Mouse (Mus musculus): Measurements from ENCODE around the gene Hspb11.

Gene Hspb11

DNA sequence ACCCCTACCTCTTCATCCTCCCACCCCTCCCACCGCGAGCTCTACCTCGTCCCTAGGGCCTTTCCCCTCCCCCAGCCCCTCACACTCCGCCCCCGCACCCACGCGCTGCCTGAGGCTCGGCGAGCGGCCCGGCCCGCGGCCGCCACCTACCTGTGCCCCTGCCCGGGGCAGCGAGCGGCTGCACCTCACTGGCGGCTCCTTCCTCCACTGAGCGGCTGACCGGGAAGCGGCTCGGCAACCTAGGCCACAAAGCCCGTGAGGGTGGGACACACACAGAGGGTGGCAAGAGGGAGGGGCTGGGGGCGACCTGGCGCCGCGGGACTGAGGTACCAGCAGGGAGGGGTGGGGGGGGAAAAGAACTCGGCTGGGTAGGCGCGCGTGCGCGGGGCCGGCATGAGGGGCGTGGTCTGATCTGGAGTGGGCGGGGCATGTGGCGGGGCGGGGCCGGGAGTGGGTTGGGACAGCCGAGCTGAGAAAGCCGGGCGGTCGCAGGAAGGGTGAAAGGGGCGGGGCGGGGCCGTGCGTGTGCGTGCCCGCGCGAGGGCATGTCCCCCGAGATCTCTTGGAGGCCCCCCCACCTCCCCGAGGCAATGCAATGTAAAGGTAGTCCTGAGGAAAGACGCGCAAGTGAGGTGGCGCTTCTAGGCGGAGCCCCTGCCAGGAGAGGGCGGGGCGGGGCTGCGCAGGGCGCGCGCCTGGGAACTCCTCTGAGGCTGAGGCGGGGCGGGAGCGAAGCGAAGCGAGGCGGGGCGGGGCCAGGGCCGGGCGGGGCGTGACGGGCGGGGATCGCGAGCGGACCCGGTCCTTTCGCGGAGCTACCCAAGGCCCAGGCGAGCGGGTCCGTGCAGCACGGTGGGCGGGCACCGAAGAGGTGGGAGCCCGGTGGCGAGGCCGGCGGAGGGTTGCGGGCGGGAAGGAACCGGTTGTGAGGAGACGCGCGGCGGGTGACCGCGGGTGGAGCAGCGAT is at the start of gene Hspb11, which contains the start of gene Lrrc42:
Gene Hspb11, plus strand, starts transcription at position 469 of the 967 bp plus-strand sequence.
Gene Lrrc42, minus strand, starts transcription at position 408 of the 967 bp plus-strand sequence.
- peak; percentile 99 for DNase-seq

DNA sequence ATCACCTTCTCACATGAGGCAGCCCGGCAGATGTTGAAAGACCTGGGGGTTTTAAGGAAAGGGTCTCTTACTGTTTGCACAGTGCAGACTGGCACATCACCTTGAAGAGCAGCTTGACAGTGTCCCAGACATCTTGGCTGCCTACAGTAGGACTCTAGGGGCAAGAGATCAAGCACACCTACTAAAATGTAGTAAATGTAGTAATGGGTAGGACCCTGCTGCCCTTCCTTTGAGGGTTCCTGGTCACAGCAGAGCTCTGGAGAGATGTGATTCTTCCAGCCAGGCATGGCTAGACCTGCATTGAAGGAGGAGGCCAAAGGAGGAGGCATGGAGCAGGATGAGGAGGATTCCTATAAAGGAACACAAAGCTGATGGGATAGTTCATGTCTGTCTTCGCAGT is 46.4 kb upstream of the Hspb11 start:
- no peak for DNase-seq

DNA sequence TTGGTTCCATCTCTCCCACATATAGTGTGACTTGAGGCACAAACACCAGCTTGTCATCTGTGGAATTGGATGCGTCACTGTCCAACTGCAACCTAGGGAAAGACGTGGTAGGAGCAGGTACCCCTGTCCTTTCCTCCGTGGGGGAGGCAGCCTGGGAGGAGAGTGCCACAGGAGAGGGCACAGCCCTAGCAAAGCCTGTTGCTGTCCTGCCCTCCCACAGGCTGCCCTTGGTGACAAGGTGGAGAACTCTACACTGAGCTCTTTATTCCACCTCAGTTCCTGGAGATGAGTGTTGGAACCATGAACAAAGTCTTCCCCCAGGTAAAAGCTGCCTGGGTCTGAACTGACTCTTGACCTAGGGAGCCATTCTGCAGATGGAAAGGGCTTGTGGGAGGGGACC is 44.5 kb upstream of the Hspb11 start, which contains the start of gene Ldlrad1:
Gene Ldlrad1, plus strand, starts transcription at position 301 of the 400 bp plus-strand sequence.
- no peak for DNase-seq

DNA sequence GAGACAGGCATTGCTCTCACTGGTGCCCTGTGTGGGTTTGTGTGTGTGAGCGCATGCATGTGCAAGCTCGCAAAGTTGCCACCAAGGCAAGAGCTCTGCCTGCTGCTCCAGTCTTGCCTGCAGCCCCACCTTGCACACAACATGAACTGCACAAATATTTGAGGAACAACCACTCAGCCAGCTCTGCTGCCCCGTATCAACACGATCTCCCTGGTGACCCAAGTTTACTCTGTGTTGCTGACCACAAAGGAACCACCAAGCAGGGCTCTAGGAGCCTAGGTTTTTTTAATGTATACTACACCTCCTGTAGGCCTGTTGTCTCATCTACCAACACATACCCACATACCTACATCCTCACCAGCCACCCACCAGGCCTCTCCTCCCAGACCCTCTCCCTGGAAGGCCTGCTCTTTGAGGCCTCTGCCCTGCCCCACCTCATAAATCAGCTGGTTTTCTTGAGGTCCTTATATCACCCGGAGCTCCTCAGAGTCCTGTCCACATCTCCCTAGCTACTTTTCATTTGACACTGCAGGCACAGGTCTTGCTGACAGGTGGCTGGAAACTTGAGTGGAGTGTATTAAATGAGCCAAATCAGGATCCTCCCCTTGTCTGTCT is 42.8 kb upstream of the Hspb11 start:
- DNase-seq = no peak

DNA sequence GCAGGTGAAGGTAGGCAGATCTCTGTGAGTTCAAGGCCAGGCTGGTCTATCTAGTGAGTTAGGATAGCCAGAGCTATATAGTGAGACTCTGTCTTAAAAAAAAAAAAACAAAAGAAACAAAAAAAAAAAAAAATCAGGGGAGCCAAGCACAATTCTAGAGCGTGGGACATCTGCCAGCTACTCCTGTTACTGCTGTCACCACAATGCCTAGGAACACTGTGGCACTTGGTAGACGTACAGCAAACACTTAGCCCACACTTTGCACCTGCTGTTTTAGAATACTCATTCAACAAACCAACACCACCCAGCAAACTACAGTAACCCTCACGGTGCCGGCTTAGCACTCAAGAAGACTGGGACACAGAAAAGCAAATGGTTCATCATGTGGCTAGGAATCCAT is 41.9 kb upstream of the Hspb11 start:
- DNase-seq = no peak

DNA sequence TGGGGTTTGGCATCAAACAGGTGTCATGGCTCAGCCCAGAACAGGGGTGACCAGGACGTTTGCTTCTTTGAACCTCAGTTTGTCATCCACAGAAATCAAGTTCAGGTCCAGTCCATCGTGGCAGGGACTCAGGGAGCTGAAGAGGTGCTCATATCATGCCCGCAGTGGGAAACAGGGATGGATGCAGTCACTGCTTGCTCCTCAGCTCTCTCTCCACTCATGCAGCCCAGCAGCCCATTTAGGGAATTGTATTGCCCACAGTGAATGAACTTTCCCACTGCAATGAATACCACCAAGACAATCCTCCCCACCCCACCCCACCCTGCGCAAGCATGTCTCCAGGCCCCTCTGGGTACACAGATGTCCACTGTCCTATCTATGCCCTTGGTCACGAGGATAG is 41.5 kb upstream of the Hspb11 start:
- DNase-seq = no peak

DNA sequence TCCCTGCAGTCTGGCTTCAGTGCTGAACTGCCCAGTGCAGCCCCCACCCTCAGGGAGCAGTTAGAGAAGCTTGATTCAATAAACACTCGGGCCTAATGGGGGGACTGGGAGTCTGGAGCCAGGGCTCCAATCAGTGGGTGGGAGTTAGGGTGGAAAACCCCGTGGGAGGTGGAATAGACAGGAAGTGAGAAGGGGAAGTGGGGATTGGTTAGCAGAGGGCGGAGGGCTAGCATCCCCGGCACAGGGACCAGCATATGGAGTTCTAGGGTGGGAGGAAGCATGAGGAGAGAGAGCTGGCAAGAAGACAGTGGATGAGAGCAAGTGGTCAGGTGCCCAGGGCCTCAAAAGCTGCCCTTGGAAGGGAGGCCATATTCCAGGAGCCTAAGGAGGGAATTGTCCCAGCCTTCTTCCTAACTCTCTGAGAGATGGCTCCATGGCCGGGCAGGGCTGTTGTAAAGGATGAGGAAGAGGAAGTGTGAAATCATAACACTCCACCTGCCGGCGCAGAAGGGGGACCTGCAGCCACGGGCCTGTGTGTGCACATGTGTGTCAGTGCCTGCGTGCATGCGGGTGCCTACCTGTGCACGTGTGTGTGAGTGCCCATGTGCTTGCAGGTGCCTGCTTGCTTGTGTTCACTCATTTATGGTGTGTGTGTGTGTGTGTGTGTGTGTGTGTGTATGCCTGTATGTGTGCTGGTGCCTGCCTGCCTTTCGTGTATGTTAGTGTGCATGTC is 39.9 kb upstream of the Hspb11 start:
- no peak for DNase-seq

DNA sequence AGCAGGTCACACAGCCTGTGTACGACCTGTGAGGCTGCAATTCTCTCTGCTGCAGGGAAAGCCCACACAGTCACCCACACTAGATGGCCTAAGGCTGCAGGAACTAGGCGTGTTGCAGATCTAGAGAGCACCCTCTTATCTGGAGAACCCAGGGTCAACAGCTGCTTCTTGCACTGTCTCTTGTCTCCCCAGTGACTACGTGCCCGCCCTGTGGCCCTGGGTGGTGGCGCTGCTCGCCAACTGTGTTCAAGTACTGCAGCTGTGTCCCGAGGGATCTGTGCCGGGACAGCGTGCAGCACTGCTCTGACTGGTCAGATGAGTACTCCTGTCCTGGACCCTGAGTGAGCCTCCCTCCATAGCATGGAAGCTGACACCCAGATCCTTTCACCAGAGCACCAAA is 35.8 kb upstream of the Hspb11 start:
- DNase-seq = no peak

DNA sequence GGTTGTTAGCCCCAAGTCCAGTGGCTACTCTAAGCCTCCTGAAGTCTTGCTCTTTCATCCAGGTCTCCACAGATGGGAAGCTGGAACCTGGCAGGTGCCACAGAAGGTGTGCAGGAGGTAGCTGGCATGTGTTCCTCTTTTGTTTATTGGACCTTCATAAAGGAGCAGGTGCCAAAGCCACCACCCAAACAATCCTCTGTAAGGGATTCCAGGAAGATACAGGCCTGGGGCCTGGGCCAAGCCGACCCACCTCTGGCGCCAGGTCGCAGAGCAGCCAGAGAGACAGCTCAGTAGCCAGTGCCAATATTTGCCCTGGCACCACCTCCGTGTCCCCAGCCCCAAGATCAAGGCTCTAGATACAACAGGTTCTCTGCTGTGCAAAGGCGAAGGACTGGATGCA is 31.9 kb upstream of the Hspb11 start:
- no peak for DNase-seq

DNA sequence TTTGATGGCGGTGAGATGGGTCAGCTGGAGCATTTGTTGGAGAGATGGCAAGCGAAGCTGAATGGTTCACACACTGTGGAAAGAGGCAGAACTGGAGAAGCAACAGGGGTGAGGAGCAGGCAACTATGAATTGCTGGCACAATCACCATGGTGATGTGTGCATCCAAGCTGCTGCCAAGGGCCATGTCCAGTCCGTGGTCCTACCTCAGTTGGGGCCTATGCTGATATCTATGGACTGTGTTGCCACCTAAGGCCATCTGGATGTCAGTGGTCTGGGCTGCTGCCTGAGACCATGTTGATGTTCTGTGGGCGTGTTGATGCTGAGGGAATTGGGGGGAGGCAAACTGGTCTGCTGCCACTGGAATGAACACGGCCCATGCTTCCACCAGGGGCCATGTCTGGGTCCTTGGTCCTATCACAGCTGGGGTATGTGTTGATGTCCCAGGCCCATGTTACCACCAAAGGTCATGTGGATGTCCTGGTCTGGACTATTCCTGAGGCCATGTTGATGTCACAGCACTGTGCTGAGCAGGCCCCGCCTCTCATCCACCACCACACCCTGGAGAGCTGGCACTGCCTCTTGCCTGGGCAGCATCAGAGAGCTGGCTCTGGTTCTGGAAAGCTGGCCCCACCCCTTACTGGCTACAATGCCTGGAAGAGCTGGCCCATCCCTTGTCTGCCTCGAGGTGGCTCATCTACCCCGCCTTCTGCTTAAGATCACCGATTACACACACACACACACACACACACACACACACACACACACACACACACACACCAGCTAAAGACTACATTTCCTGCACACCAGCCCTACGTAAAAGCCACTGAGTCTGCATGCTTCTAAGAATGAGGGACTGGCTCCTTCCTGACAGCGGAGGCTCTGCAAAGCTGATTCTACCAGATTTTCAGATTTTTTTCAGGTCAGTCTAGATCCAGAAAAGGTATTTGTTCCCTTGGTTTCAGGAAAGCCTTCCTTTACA is 29.9 kb upstream of the Hspb11 start:
- no peak for DNase-seq

DNA sequence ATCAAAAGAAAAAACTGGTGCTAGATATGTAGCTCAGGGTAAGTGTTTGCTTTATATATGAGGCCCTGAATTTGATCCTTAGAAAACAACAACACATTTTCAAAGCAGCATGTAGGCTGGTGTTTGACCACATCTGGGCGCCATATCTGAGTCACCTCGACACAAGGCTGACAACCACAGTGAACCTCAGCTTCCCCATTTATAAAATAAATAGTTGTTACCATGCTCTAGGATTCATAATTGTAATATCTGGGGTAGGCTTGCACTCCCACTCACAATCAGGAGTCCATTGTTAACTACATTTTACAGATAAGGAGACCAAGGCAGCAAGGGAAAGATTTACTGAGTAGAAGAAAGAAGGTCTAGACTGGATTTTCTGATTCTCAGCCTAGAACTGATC is 27.1 kb upstream of the Hspb11 start:
- no peak for DNase-seq

DNA sequence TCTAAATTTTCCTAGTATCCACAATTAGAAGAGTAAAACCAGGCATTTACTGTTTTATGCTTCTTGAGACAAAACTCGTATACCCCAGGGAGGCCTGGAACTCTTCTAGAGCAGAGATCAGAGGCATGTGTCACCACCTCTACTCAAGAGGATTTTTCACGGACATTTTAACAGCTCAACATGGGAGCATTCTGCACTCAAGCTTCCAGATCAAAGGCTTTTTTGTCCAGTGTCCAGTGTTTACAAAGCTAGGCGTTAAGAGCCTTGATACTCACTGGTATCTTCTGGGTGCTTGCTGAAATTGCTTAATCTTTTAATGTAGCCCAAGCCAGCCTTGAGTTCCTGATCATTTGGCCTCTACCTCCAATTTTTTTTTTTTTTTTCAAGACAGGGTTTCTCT is 21.2 kb upstream of the Hspb11 start:
- DNase-seq = no peak

DNA sequence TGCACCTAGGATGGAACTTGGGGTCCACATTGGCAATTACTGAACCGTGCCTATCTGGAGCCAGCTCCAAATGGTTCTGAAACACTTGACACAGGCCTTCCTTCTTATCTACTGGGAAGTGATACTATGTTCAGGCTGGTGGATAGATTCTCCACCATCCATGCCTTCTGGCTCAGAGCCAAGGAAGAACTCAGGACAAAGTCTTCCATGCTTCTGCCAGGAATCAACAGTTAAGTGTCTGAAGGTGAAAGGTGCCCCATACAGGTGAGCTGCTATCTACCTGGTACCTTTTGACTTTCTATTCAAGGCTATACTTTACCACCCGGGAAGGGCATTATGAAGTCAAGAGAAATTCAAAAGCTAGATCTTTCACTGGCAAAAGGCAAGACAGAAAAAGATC is 15.1 kb upstream of the Hspb11 start:
- no peak for DNase-seq

DNA sequence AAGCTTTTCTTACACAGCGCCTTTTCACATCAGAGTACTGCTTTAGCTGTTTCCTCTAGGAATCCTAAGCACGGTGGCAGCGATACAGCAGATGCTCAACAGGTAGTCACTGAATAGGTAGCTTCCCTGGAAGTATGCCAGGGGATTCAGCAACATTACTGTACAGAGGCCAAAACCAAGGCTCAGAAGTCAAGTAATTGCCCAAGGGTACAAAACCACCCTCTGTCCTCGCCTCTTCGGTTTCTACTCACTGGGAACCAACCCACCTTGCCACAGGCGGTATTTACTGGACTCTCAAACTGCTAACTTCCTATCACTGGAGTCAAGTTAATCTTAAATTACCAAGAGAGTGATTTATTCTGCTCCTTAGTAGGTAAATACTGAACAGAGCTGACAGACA is 13.2 kb upstream of the Hspb11 start:
- no peak for DNase-seq

DNA sequence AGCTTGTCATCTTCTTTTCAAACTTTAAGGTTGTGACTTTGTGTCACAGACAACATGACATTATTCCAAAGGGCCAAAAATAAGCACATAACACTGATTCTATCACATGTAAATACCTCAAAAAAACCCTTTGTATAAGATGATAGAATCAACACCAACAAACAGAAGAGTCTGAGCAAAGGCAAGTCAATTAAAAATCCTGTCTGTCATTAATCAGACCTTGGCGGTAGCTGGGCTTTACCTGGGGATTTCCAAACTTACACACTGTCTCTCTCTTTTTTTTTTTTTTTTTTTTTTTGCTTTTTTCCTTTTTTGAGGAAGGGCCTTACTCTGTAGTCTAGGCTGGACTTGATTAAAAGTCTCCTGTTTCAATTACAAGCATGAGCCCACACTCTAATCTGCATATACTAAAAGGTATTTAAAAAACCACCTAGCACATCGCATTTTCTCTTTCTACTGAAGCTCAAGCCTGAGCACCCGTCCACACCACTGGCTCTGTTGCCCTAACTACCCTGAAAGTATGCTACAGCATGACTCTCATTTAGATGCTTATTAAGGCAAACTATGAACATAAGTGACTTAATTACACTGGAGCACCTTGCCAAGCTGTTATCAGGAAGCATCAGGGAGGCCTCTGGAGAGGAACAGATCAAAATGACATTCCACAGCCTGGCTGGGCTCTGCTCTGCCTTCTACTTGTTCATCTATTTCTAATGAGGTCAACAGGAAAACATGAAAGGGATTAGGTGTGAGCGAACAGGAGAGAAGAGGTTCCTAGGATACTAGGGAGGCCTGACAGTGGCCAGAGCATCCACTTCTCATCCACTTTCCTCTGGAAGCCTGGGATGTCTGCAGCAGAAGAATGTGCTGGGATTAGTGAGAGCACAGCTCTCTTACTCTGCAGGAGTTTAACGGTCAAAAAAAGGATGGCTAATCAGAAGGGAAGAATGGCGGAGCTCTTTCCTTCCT is 9.7 kb upstream of the Hspb11 start:
- no peak for DNase-seq

DNA sequence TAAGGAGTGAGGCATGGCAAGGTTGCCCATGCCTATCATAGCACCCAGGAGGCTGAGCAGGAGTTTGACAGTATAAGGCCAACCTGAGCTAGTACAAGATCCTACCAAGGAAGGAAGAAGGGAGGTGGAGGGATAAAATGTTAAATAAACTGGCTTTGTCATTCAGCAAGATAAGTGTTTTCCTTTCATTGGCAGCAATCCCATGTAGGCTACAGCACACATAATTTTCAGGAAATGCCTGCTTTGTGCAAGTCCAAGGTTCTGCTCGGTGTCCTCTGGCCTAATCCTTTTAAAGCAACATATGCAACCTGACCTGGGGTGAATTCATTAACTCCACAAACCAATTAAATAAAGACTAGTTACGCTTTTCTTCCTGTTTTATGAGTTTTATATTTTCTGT is 8.0 kb upstream of the Hspb11 start:
- DNase-seq = no peak

DNA sequence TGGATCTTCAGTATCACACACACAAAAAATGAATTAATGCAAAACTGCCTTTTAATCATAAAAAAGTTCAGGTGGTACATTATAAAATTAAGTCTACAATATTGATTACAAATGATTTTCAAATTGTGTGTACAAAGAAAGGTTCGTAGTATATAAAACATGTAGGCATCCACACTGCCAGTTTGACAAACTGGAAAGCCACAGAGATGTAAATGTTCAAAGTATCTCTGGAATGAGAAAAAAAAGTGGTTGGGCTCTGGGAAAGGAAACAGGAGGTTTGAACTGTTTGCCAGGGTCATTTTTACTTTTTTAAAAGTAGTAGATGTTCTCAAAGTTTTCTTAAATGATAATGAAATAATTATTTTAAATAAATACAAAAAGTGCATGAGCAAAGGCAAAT is 7.4 kb upstream of the Hspb11 start:
- no peak for DNase-seq

DNA sequence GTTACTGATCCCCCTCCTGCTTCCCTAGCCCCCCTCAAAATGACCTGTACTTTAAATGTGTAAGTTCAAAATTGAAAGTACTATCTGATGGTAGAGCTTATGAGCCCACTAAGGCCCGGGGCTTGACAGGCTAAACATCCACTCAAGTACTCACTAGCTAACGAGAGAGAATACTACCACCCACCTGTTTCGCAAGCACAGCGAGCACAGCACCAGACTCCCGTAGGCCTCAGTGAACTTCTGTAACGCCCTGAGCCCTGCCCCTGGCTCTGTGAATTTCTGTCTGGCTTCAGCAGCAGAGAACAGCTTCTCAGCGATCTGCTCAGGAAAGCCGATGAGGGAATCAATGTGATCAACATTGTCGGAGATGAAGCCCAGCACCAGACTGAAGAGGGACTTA is 6.3 kb upstream of the Hspb11 start:
- no peak for DNase-seq

DNA sequence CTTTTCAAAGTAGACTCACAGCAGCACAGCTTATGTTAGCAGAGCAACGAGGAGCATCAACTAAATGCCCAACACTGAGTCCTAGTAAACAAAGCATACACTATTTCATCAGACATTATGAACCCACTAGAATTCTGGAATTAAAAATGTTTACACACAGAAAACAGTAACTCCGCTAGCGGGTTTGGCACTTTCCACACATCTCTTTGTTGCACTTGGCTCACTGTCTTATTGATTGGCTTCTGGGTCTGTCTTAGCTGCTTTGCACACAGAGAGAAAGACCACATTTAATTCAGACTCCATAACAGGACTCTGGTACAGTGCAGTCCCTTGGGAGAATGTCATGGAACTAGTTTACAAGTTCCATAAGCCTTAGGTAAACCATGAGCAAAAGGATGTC is 5.3 kb upstream of the Hspb11 start:
- no peak for DNase-seq

DNA sequence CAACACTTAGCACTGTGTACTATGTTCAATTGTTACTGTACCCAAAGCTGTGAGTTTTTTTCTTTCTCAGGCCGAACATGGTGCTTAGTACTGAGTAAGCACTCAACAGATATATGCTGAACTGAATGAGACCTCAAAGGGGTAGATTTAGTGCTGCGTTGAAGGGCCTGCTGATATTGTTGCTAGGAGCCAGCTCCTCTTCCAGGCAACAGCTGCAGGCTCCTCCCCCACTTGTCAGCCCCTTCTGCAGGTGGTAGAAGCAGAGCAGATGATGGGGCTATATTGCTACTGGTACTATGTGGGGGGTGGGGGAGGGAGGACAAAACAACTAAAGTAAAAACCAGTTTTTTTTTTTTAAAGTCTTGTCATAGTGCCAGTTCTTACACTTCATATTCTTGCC is 3.9 kb upstream of the Hspb11 start:
- peak; percentile 87 for DNase-seq

DNA sequence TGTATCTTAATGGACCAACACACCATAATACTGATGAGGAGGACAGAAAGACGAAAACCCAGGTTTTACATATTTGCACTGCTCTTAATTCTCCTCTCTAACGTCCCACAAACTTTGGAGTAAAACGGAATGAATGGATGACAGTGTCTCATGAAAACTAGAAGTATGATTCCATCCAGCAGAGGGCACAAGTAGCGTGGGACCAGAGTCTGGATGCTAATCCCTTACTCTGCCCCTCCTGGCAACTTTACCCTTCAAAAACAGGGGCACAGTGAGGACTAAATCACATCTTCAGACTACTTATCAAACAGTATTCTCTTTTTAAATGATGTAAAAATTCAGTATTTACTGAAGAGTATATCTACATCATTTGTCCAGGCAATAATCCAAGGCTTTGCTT is 2.9 kb upstream of the Hspb11 start:
- DNase-seq = peak; percentile 76

Measured in thymus, postnatal 14 days (tissue).